8 mouse cellular contexts compared by ENCODE assay signal in genomic region chr5:114100390-114101099, GRCm38 (mm10). TPM values are rescaled to one million over a fixed set of nuclear protein-coding genes. Genes with fewer than 3 reads are reported as not detected.
DNase-seq lines count a peak whose midpoint lies in the region; ATAC-seq lines count a peak whose summit lies in the region.

No protein-coding gene starts in this region.

- peak overlapping the region; percentile 95 for H3K9ac ChIP-seq in hindbrain, embryonic 11.5 days (ENCODE audit: low read depth, low read length)
- H3K9ac ChIP-seq in midbrain, embryonic 11.5 days (ENCODE audit: low read length), result peak overlapping the region; percentile 91

- peak; percentile 60 for DNase-seq in cerebellum, adult 9-11 months
- DNase-seq in cerebellum, adult 18-20 months, result no peak
- DNase-seq in spleen, postnatal 10 days (ENCODE audit: low spot score in 2 of 2), result peak; percentile 15 to 24
- DNase-seq in spleen, postnatal 36 days (ENCODE audit: low spot score in 2 of 2), result no peak
- DNase-seq in hindbrain, embryonic 11.5 days (ENCODE audit: low spot score), result no peak
- DNase-seq in midbrain, embryonic 11.5 days (ENCODE audit: low spot score, missing footprints), result peak; percentile 86
- DNase-seq in layer of hippocampus, adult 11-12 months (ENCODE audit: low spot score), result no peak
- DNase-seq in gastrocnemius, adult 8-10 months (ENCODE audit: low spot score in 2 of 2), result no peak

- H3K27me3 ChIP-seq in hindbrain, embryonic 11.5 days (ENCODE audit: control insufficient read depth, insufficient read depth, low read length), result no peaks in the 10 kb centered on the region
- no peaks in the 10 kb centered on the region for H3K27me3 ChIP-seq in midbrain, embryonic 11.5 days (ENCODE audit: control insufficient read depth, insufficient read depth, low read length)

- H3K4me1 ChIP-seq in hindbrain, embryonic 11.5 days (replicated peaks; ENCODE audit: control insufficient read depth, insufficient read depth, low read length), result peaks cover 8% of the 10 kb centered on the region; the same call in 1 of the 2 replicates
- peaks cover 11% of the 10 kb centered on the region for H3K4me1 ChIP-seq in midbrain, embryonic 11.5 days (ENCODE audit: control insufficient read depth, insufficient read depth, low read length)

- peak overlapping the region; percentile 96 for H3K4me2 ChIP-seq in hindbrain, embryonic 11.5 days (replicated peaks; ENCODE audit: low read depth, low read length)
- peak overlapping the region; percentile 95 for H3K4me2 ChIP-seq in midbrain, embryonic 11.5 days

- no peaks in the 10 kb centered on the region for H3K36me3 ChIP-seq in hindbrain, embryonic 11.5 days (ENCODE audit: control insufficient read depth, insufficient read depth, low read length)
- H3K36me3 ChIP-seq in midbrain, embryonic 11.5 days (ENCODE audit: control insufficient read depth, insufficient read depth, low read length), result no peaks in the 10 kb centered on the region

- peak overlapping the region; percentile 94 for H3K4me3 ChIP-seq in hindbrain, embryonic 11.5 days (ENCODE audit: low read depth, low read length)
- peak overlapping the region; percentile 97 for H3K4me3 ChIP-seq in midbrain, embryonic 11.5 days (ENCODE audit: low read depth, low read length)

- H3K9me3 ChIP-seq in hindbrain, embryonic 11.5 days (ENCODE audit: control insufficient read depth, low read length), result no peaks in the 10 kb centered on the region
- no peaks in the 10 kb centered on the region for H3K9me3 ChIP-seq in midbrain, embryonic 11.5 days (ENCODE audit: control insufficient read depth, low read length)

- WGBS in hindbrain, embryonic 11.5 days, result 2% methylated on average over 58 of the region's 64 CpGs
- WGBS in midbrain, embryonic 11.5 days, result 5% methylated on average over 40 of the region's 64 CpGs

- peak; percentile 63; the same call in 1 of the 2 replicates for ATAC-seq in hindbrain, embryonic 11.5 days (ENCODE audit: low FRiP score)
- peak; percentile 77 for ATAC-seq in midbrain, embryonic 11.5 days (ENCODE audit: low FRiP score)

- H3K27ac ChIP-seq in hindbrain, embryonic 11.5 days (ENCODE audit: low read depth, low read length), result peak overlapping the region; percentile 42; the same call in 1 of the 2 replicates
- H3K27ac ChIP-seq in midbrain, embryonic 11.5 days (ENCODE audit: low read depth, low read length), result no peak overlapping the region

RNA-seq across cellular contexts. Expression of gene Svop, which starts 9.2 kb away (rescaled TPM):
- 26.7 and 29.6 TPM in 2 replicates for polyA plus RNA-seq in hindbrain, embryonic 11.5 days (2014; fragmentation: Nextera tagmentation; extraction: Ambion mirVana)
- 21.2 TPM in 2 replicates for polyA plus RNA-seq in midbrain, embryonic 11.5 days (2014; fragmentation: Nextera tagmentation; extraction: Ambion mirVana)
- not detected for total RNA-seq in gastrocnemius, adult 8-10 months (2022)

RNA-seq across cellular contexts. Expression of gene Alkbh2, which starts 27.5 kb away (rescaled TPM):
- 9.4 and 9.8 TPM in 2 replicates for polyA plus RNA-seq in hindbrain, embryonic 11.5 days (2014; fragmentation: Nextera tagmentation; extraction: Ambion mirVana)
- polyA plus RNA-seq in midbrain, embryonic 11.5 days (2014; fragmentation: Nextera tagmentation; extraction: Ambion mirVana), result 13.8 and 14.0 TPM in 2 replicates
- total RNA-seq in gastrocnemius, adult 8-10 months (2022), result 1 to 10 TPM in 1 of 4 experiments, under 1 TPM in 2, not detected in 1; 0.67 to 1.2 (median 0.94) TPM

RNA-seq across cellular contexts. Expression of gene Ung, which starts 29.6 kb away (rescaled TPM):
- 18.1 and 25.5 TPM in 2 replicates for polyA plus RNA-seq in hindbrain, embryonic 11.5 days (2014; fragmentation: Nextera tagmentation; extraction: Ambion mirVana)
- polyA plus RNA-seq in midbrain, embryonic 11.5 days (2014; fragmentation: Nextera tagmentation; extraction: Ambion mirVana), result 30.0 and 35.1 TPM in 2 replicates
- 10 to 100 TPM in 2 of 4 experiments, 1 to 10 TPM in 2; 6.8 to 11.5 (median 10.0) TPM for total RNA-seq in gastrocnemius, adult 8-10 months (2022)

RNA-seq across cellular contexts. Expression of gene Usp30, which starts 35.3 kb away (rescaled TPM):
- polyA plus RNA-seq in hindbrain, embryonic 11.5 days (2014; fragmentation: Nextera tagmentation; extraction: Ambion mirVana), result 11.0 and 11.1 TPM in 2 replicates
- 9.8 and 11.0 TPM in 2 replicates for polyA plus RNA-seq in midbrain, embryonic 11.5 days (2014; fragmentation: Nextera tagmentation; extraction: Ambion mirVana)
- total RNA-seq in gastrocnemius, adult 8-10 months (2022), result 1 to 10 TPM; 7.8 to 9.4 (median 8.6) TPM

RNA-seq across cellular contexts. Expression of gene Acacb, which starts 45.8 kb away (rescaled TPM):
- polyA plus RNA-seq in hindbrain, embryonic 11.5 days (2014; fragmentation: Nextera tagmentation; extraction: Ambion mirVana), result 1.4 and 1.6 TPM in 2 replicates
- 1.6 and 1.7 TPM in 2 replicates for polyA plus RNA-seq in midbrain, embryonic 11.5 days (2014; fragmentation: Nextera tagmentation; extraction: Ambion mirVana)
- total RNA-seq in gastrocnemius, adult 8-10 months (2022), result 100 to 1,000 TPM; 163 to 191 (median 187) TPM

Comparison
In these comparisons a context has a peak if more than half of its experiments do, and no peak if none do; other contexts are left out.
1. DNase-seq: peak in cerebellum, adult 9-11 months (single experiment), spleen, postnatal 10 days (2 of 2) and midbrain, embryonic 11.5 days (single experiment); none in cerebellum, adult 18-20 months (0 of 2), spleen, postnatal 36 days (0 of 2), hindbrain, embryonic 11.5 days (single experiment), layer of hippocampus, adult 11-12 months (single experiment) and gastrocnemius, adult 8-10 months (0 of 2).